Mouse (Mus musculus) ES-E14 (cell line): ENCODE data around the gene Myzap.
A peak's percentile ranks its signal among the peaks of the same experiment; 100 is the strongest.

Experiments
- CHD2 ChIP-seq: IDR thresholded peaks from 2 replicates; pipeline ENCODE4 v1.6.1; 2014; ENCODE audit warnings: mild to moderate bottlenecking, low read depth, low read length, inconsistent platforms
- HCFC1 ChIP-seq: IDR thresholded peaks from 2 replicates; pipeline ENCODE4 v1.6.1; 2012; ENCODE audit warnings: low read length, inconsistent platforms, borderline replicate concordance; ENCODE audit not compliant: insufficient read depth
- MAFK ChIP-seq: IDR thresholded peaks from 2 replicates; pipeline ENCODE4 v1.6.1; 2014; ENCODE audit warnings: mild to moderate bottlenecking, low read depth, low read length, inconsistent platforms; ENCODE audit not compliant: insufficient read depth
- ZC3H11A ChIP-seq: IDR thresholded peaks from 2 replicates; pipeline ENCODE4 v1.6.1; 2012; ENCODE audit warnings: low read depth, mild to moderate bottlenecking, inconsistent platforms, low read length, borderline replicate concordance
- ZNF384 ChIP-seq: IDR thresholded peaks from 2 replicates; pipeline ENCODE4 v1.6.1; 2012; ENCODE audit warnings: low read depth, low read length, inconsistent platforms

- TF ChIP-seq MAFK (no peak), HCFC1 (no peak), CHD2 (no peak), ZNF384 (no peak), ZC3H11A (0 out of 2 replicates have a peak, but pooled peaks have one; percentile 19)
Observed at GRCm38 (mm10) chr9:71543443-71544222, 48.5 kb downstream of the Myzap start.
